ENCODE assay signal across 13 mouse cellular contexts in the genomic region with DNA sequence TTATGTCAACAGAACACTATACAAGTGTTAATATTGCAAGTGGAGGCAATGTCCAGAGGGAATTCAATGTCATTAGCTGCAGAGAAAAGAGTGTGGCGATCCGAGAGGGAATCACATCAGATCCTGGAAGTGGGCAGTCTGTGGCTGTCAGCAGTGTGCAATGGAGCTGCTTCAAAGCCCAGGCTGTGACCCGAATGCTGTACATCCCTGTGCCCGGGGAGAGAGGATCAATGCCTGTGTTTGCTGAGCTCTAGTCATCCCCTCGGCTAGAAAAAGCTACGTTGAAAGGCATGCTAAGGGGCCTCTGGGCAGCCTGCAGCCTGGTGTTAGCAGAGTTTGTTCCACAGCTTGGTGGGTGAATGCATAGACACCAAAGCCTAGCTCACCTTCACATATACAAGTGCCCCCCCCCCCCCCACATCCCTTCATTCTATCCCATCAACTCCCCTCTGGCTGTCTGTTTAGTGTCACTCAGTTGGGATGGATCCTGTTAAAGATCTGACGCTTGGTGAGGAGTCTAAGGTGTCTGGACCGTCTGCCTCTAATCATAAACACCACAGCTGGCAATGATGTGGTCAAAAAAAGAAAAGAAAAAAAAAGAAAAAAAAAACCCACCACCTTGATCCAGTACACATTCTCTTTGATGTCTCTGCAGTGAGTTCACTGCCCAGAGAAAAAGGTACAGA.
DNase-seq lines count a peak whose midpoint lies in the region; ATAC-seq and TF ChIP-seq lines count a peak whose summit lies in the region.
"Had no signal": no experiment of that assay in that cellular context is flagged by ENCODE, and none has a peak within 500 bp of the region (broad histone marks: within the 10 kb centered on the region; RNA-seq: fewer than 3 reads in every experiment).

No protein-coding gene starts in this region.

- ATAC-seq in intestine, embryonic 14.5 days (replicated peaks; ENCODE audit: low FRiP score, low TSS enrichment, low read depth), result no peak
- no peak for ATAC-seq in intestine, embryonic 15.5 days
- ATAC-seq in hindbrain, embryonic 16.5 days, result peak; percentile 56; the same call in 1 of the 2 replicates
- no peak for ATAC-seq in midbrain, postnatal 0 days (ENCODE audit: low FRiP score)
- no peak for ATAC-seq in kidney, embryonic 14.5 days (ENCODE audit: low FRiP score, low TSS enrichment)

- H3K9me3 ChIP-seq in intestine, embryonic 14.5 days (ENCODE audit: control insufficient read depth, low read length), result no peaks in the 10 kb centered on the region
- H3K9me3 ChIP-seq in intestine, embryonic 15.5 days, result no peaks in the 10 kb centered on the region
- no peaks in the 10 kb centered on the region for H3K9me3 ChIP-seq in hindbrain, embryonic 16.5 days (ENCODE audit: control insufficient read depth, low read length)
- no peaks in the 10 kb centered on the region for H3K9me3 ChIP-seq in midbrain, postnatal 0 days (ENCODE audit: low read length)
- no peaks in the 10 kb centered on the region for H3K9me3 ChIP-seq in kidney, embryonic 14.5 days (ENCODE audit: control insufficient read depth, low read length)
- H3K9me3 ChIP-seq: kidney, embryonic 15.5 days had no signal

- H3K4me1 ChIP-seq in intestine, embryonic 14.5 days (replicated peaks; ENCODE audit: control insufficient read depth, insufficient read depth, low read length), result peaks cover 11% of the 10 kb centered on the region
- H3K4me1 ChIP-seq in intestine, embryonic 15.5 days (replicated peaks), result peaks cover 6% of the 10 kb centered on the region; the same call in 1 of the 2 replicates
- peaks cover 3% of the 10 kb centered on the region for H3K4me1 ChIP-seq in hindbrain, embryonic 16.5 days (ENCODE audit: control insufficient read depth, insufficient read depth, low read depth, low read length)
- H3K4me1 ChIP-seq in midbrain, postnatal 0 days (ENCODE audit: insufficient read depth, low read length), result no peaks in the 10 kb centered on the region
- H3K4me1 ChIP-seq in kidney, embryonic 14.5 days (ENCODE audit: control insufficient read depth, insufficient read depth, low read length), result peaks cover 3% of the 10 kb centered on the region; the same call in 1 of the 2 replicates

- no peak for DNase-seq in intestine, embryonic 14.5 days (ENCODE audit: low spot score)
- DNase-seq in embryo, embryonic 9.5 days (ENCODE audit: extremely low spot score), result peak; percentile 39
- DNase-seq in midbrain, postnatal 0 days (ENCODE audit: low spot score), result peak; percentile 24
- DNase-seq in adrenal gland, postnatal 25 days, result no peak
- DNase-seq in gastrocnemius, postnatal 14 days, result no peak
- DNase-seq: cerebellum, postnatal 25 days; heart, postnatal 4 days; lung, postnatal 14 days; thymus, adult 18-20 months had no signal

- H3K36me3 ChIP-seq in intestine, embryonic 14.5 days (ENCODE audit: control insufficient read depth, insufficient read depth, low read length), result no peaks in the 10 kb centered on the region
- H3K36me3 ChIP-seq in intestine, embryonic 15.5 days, result no peaks in the 10 kb centered on the region
- no peaks in the 10 kb centered on the region for H3K36me3 ChIP-seq in hindbrain, embryonic 16.5 days (ENCODE audit: control insufficient read depth, insufficient read depth, low read length)
- no peaks in the 10 kb centered on the region for H3K36me3 ChIP-seq in midbrain, postnatal 0 days (ENCODE audit: insufficient read depth, low read length)
- no peaks in the 10 kb centered on the region for H3K36me3 ChIP-seq in kidney, embryonic 14.5 days (ENCODE audit: control insufficient read depth, insufficient read depth, low read length)
- H3K36me3 ChIP-seq: kidney, embryonic 15.5 days had no signal

- H3K4me2 ChIP-seq in intestine, embryonic 14.5 days (ENCODE audit: low read length), result no peak overlapping the region
- H3K4me2 ChIP-seq in intestine, embryonic 15.5 days (replicated peaks), result no peak overlapping the region
- H3K4me2 ChIP-seq in hindbrain, embryonic 16.5 days (ENCODE audit: low read length), result no peak overlapping the region; the same call in 1 of the 2 replicates
- no peak overlapping the region for H3K4me2 ChIP-seq in midbrain, postnatal 0 days (ENCODE audit: low read depth, low read length, poor library complexity, severe bottlenecking)
- no peak overlapping the region for H3K4me2 ChIP-seq in kidney, embryonic 14.5 days (replicated peaks; ENCODE audit: low read depth, low read length)
- H3K4me2 ChIP-seq: kidney, embryonic 15.5 days had no signal

- 20% methylated on average over 8 of the region's 8 CpGs for WGBS in intestine, embryonic 14.5 days
- WGBS in intestine, embryonic 15.5 days, result 26% methylated on average over 8 of the region's 8 CpGs
- WGBS in hindbrain, embryonic 16.5 days, result 21% methylated on average over 8 of the region's 8 CpGs
- WGBS in midbrain, postnatal 0 days, result 24% methylated on average over 8 of the region's 8 CpGs
- WGBS in kidney, embryonic 14.5 days, result 39% methylated on average over 8 of the region's 8 CpGs

- H3K9ac ChIP-seq in intestine, embryonic 14.5 days (ENCODE audit: low read length), result no peak overlapping the region
- H3K9ac ChIP-seq in intestine, embryonic 15.5 days, result no peak overlapping the region
- no peak overlapping the region for H3K9ac ChIP-seq in hindbrain, embryonic 16.5 days (ENCODE audit: low read depth, low read length)
- H3K9ac ChIP-seq in midbrain, postnatal 0 days (replicated peaks; ENCODE audit: low read length, poor library complexity, severe bottlenecking), result no peak overlapping the region
- H3K9ac ChIP-seq in kidney, embryonic 14.5 days (ENCODE audit: low read depth, low read length), result no peak overlapping the region
- H3K9ac ChIP-seq: kidney, embryonic 15.5 days had no signal

- H3K27ac ChIP-seq in intestine, embryonic 14.5 days (ENCODE audit: low read depth), result peak overlapping the region; percentile 33; the same call in 1 of the 2 replicates
- no peak overlapping the region for H3K27ac ChIP-seq in intestine, embryonic 15.5 days
- no peak overlapping the region for H3K27ac ChIP-seq in hindbrain, embryonic 16.5 days (ENCODE audit: low read depth, low read length)
- H3K27ac ChIP-seq in midbrain, postnatal 0 days (ENCODE audit: low read depth, low read length), result no peak overlapping the region
- H3K27ac ChIP-seq in kidney, embryonic 14.5 days (ENCODE audit: low read depth, low read length), result no peak overlapping the region
- H3K27ac ChIP-seq: kidney, embryonic 15.5 days had no signal

- no peaks in the 10 kb centered on the region for H3K27me3 ChIP-seq in intestine, embryonic 14.5 days (replicated peaks; ENCODE audit: control insufficient read depth, insufficient read depth, low read length)
- H3K27me3 ChIP-seq in intestine, embryonic 15.5 days (replicated peaks), result no peaks in the 10 kb centered on the region
- H3K27me3 ChIP-seq in hindbrain, embryonic 16.5 days (replicated peaks; ENCODE audit: control insufficient read depth, insufficient read depth, low read length), result no peaks in the 10 kb centered on the region
- no peaks in the 10 kb centered on the region for H3K27me3 ChIP-seq in midbrain, postnatal 0 days (ENCODE audit: insufficient read depth, low read length)
- H3K27me3 ChIP-seq in kidney, embryonic 14.5 days (ENCODE audit: control insufficient read depth, insufficient read depth, low read length), result no peaks in the 10 kb centered on the region
- H3K27me3 ChIP-seq: kidney, embryonic 15.5 days had no signal

- no peak for TF ChIP-seq CTCF in midbrain, postnatal 0 days (IDR thresholded peaks at IDR 0.05)

- H3K4me3 ChIP-seq in intestine, embryonic 14.5 days (ENCODE audit: low read depth, low read length), result no peak overlapping the region
- no peak overlapping the region for H3K4me3 ChIP-seq in intestine, embryonic 15.5 days (replicated peaks)
- no peak overlapping the region for H3K4me3 ChIP-seq in hindbrain, embryonic 16.5 days (ENCODE audit: low read length)
- H3K4me3 ChIP-seq in midbrain, postnatal 0 days (ENCODE audit: low read depth, low read length), result no peak overlapping the region
- no peak overlapping the region for H3K4me3 ChIP-seq in kidney, embryonic 14.5 days (ENCODE audit: low read length)
- H3K4me3 ChIP-seq: kidney, embryonic 15.5 days had no signal

- intact Hi-C loops in gastrocnemius, postnatal 14 days (cut with DNase I; ENCODE audit: low total_unique reads), result no loop called here

Comparison
In these comparisons a context has a peak if more than half of its experiments do, and no peak if none do; other contexts are left out.
1. DNase-seq: peak in embryo, embryonic 9.5 days (single experiment) and midbrain, postnatal 0 days (single experiment); none in intestine, embryonic 14.5 days (single experiment), adrenal gland, postnatal 25 days (single experiment) and gastrocnemius, postnatal 14 days (single experiment).